ENCODE assay signal across 15 mouse cellular contexts in the genomic region with DNA sequence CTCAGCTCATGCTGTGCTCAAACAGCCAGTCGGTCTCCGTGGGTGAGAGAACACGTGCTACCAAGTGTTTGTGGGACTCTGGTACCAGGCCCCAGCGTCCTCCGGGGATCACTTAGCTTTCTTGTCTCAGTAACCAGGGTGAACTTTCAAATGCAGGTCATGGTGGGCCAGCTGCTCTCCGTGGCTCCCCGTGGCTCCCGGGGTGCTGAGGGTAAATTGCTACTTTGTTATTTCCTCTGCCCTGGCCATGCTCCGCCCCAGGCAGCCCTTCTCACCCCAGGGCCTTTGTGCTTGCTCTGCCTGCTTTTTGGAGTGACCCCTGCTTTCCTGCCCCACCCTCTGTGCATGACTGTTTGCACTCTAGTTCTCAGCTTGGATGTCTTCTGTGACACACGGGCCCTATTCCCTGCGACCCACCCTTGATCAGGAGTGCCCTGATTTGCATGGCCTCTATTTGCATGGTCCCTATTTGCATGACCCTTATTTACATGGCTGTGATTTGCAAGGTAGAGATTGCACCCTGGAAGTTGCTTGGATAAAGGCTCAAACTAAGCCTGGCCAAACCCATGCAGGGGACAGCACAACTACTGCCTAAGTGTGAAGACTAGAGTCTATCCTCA.
DNase-seq lines count a peak whose midpoint lies in the region; ATAC-seq and TF ChIP-seq lines count a peak whose summit lies in the region.
"Had no signal": no experiment of that assay in that cellular context is flagged by ENCODE, and none has a peak within 500 bp of the region (broad histone marks: within the 10 kb centered on the region; RNA-seq: fewer than 3 reads in every experiment).

No protein-coding gene starts in this region.

- no peaks in the 10 kb centered on the region for H3K36me3 ChIP-seq in heart, embryonic 10.5 days
- H3K36me3 ChIP-seq in hindbrain, embryonic 13.5 days = no peaks in the 10 kb centered on the region
- no peaks in the 10 kb centered on the region for H3K36me3 ChIP-seq in stomach, postnatal 0 days (ENCODE audit: control insufficient read depth, insufficient read depth, low read length)
- H3K36me3 ChIP-seq in kidney, embryonic 16.5 days (ENCODE audit: insufficient read depth, low read length) = no peaks in the 10 kb centered on the region
- H3K36me3 ChIP-seq: heart, embryonic 15.5 days; limb, embryonic 10.5 days; liver, embryonic 15.5 days had no signal

- no peak for DNase-seq in heart, embryonic 10.5 days (ENCODE audit: low spot score)
- no peak for DNase-seq in heart, adult 9 months (ENCODE audit: low spot score in 2 of 2)
- peak; percentile 42 for DNase-seq in retina, postnatal 1 day
- no peak for DNase-seq in retina, embryonic 14.5 days (ENCODE audit: low spot score)
- no peak for DNase-seq in stomach, postnatal 0 days (ENCODE audit: low spot score)
- DNase-seq in B cell, adult 2 months = no peak
- DNase-seq: cerebellum, postnatal 36 days had no signal

- no peak overlapping the region for H3K27ac ChIP-seq in heart, embryonic 10.5 days
- peak overlapping the region; percentile 86; the same call in 1 of the 2 replicates for H3K27ac ChIP-seq in hindbrain, embryonic 13.5 days
- H3K27ac ChIP-seq in stomach, postnatal 0 days (replicated peaks) = no peak overlapping the region
- no peak overlapping the region for H3K27ac ChIP-seq in kidney, embryonic 16.5 days (ENCODE audit: low read length)
- H3K27ac ChIP-seq: heart, embryonic 15.5 days; limb, embryonic 10.5 days; liver, embryonic 15.5 days; macrophage had no signal

- TF ChIP-seq CTCF in stomach, postnatal 0 days (IDR thresholded peaks at IDR 0.05; ENCODE audit: low read depth) = no peak

- 17% methylated on average over 11 of the region's 11 CpGs for WGBS in heart, embryonic 10.5 days
- WGBS in hindbrain, embryonic 13.5 days = 7% methylated on average over 11 of the region's 11 CpGs
- 14% methylated on average over 11 of the region's 11 CpGs for WGBS in stomach, postnatal 0 days
- 13% methylated on average over 11 of the region's 11 CpGs for WGBS in kidney, embryonic 16.5 days

- H3K27me3 ChIP-seq in heart, embryonic 10.5 days (ENCODE audit: insufficient read depth, poor library complexity, severe bottlenecking) = peaks cover 75% of the 10 kb centered on the region
- peaks cover 3% of the 10 kb centered on the region for H3K27me3 ChIP-seq in hindbrain, embryonic 13.5 days
- no peaks in the 10 kb centered on the region for H3K27me3 ChIP-seq in stomach, postnatal 0 days (ENCODE audit: control insufficient read depth, insufficient read depth, low read length)
- peaks cover 33% of the 10 kb centered on the region for H3K27me3 ChIP-seq in kidney, embryonic 16.5 days (ENCODE audit: insufficient read depth, low read length)

- no peak overlapping the region for H3K9ac ChIP-seq in hindbrain, embryonic 13.5 days
- no peak overlapping the region for H3K9ac ChIP-seq in stomach, postnatal 0 days (ENCODE audit: low read length)
- no peak overlapping the region for H3K9ac ChIP-seq in kidney, embryonic 16.5 days (replicated peaks; ENCODE audit: low read length)
- H3K9ac ChIP-seq: heart, embryonic 15.5 days; liver, embryonic 15.5 days had no signal

- H3K4me3 ChIP-seq in heart, embryonic 10.5 days = peak overlapping the region; percentile 27; the same call in 1 of the 2 replicates
- no peak overlapping the region for H3K4me3 ChIP-seq in hindbrain, embryonic 13.5 days
- no peak overlapping the region for H3K4me3 ChIP-seq in stomach, postnatal 0 days (ENCODE audit: low read depth, low read length)
- no peak overlapping the region for H3K4me3 ChIP-seq in kidney, embryonic 16.5 days (ENCODE audit: low read length)
- H3K4me3 ChIP-seq: liver, embryonic 15.5 days had no signal

- H3K4me2 ChIP-seq in hindbrain, embryonic 13.5 days = 0 out of 2 replicates have a peak overlapping the region, but pooled peaks have one; percentile 43
- H3K4me2 ChIP-seq in stomach, postnatal 0 days (replicated peaks; ENCODE audit: low read depth) = peak overlapping the region; percentile 31; the same call in 1 of the 2 replicates
- H3K4me2 ChIP-seq in kidney, embryonic 16.5 days (replicated peaks; ENCODE audit: low read depth, low read length) = no peak overlapping the region
- H3K4me2 ChIP-seq: liver, embryonic 15.5 days had no signal

- no peak for TF ChIP-seq EP300 in stomach, postnatal 0 days (optimal IDR thresholded peaks at IDR 0.05)

- H3K4me1 ChIP-seq in heart, embryonic 10.5 days = 0 out of 2 replicates have a peak, but pooled peaks cover 12% of the 10 kb centered on the region
- H3K4me1 ChIP-seq in hindbrain, embryonic 13.5 days (replicated peaks) = peaks cover 61% of the 10 kb centered on the region
- 0 out of 2 replicates have a peak, but pooled peaks cover 2% of the 10 kb centered on the region for H3K4me1 ChIP-seq in stomach, postnatal 0 days (replicated peaks; ENCODE audit: control insufficient read depth, insufficient read depth)
- H3K4me1 ChIP-seq in kidney, embryonic 16.5 days (ENCODE audit: insufficient read depth, low read length) = peaks cover 5% of the 10 kb centered on the region; the same call in 1 of the 2 replicates
- H3K4me1 ChIP-seq: liver, embryonic 15.5 days had no signal

- H3K9me3 ChIP-seq in heart, embryonic 10.5 days = no peaks in the 10 kb centered on the region
- no peaks in the 10 kb centered on the region for H3K9me3 ChIP-seq in hindbrain, embryonic 13.5 days
- no peaks in the 10 kb centered on the region for H3K9me3 ChIP-seq in stomach, postnatal 0 days (ENCODE audit: control insufficient read depth, low read length)
- no peaks in the 10 kb centered on the region for H3K9me3 ChIP-seq in kidney, embryonic 16.5 days (ENCODE audit: low read length)
- H3K9me3 ChIP-seq: heart, embryonic 15.5 days; limb, embryonic 10.5 days; liver, embryonic 15.5 days had no signal

- ATAC-seq in hindbrain, embryonic 13.5 days (ENCODE audit: low FRiP score) = no peak
- no peak; the same call in 1 of the 2 replicates for ATAC-seq in stomach, postnatal 0 days (ENCODE audit: low FRiP score, low TSS enrichment)
- ATAC-seq in kidney, embryonic 16.5 days (ENCODE audit: low FRiP score, low TSS enrichment) = no peak
- ATAC-seq: activated CD4-positive, CD25-positive, alpha-beta regulatory T cell, adult 4 months; inflammation-experienced regulatory T-cells, adult 6 months had no signal
